Mouse (Mus musculus) forebrain, embryonic 13.5 days (tissue): ENCODE results near the gene Coq3. TPM values are rescaled to one million over a fixed set of nuclear protein-coding genes. Genes with fewer than 3 reads are reported as not detected.

Experiments
- ATAC-seq: fragments of 200-750 bp; cut with Nextera tagmentation; 2 replicates; pipeline ENCODE4 v1.8.0; 2017
- H3K27ac ChIP-seq: fragments of 300-500 bp; sonication (generic); 2 replicates; pipeline ENCODE4 v1.5.1; 2015; ENCODE audit warnings: inconsistent platforms, mild to moderate bottlenecking, moderate library complexity
- H3K27me3 ChIP-seq: fragments of 300-500 bp; sonication (generic); 2 replicates; pipeline ENCODE4 v1.6.1; 2015; ENCODE audit warnings: mild to moderate bottlenecking, inconsistent platforms
- H3K36me3 ChIP-seq: fragments of 300-500 bp; sonication (generic); 2 replicates; pipeline ENCODE4 v1.6.1; 2015; ENCODE audit warnings: mild to moderate bottlenecking, inconsistent platforms; ENCODE audit not compliant: poor library complexity, severe bottlenecking
- H3K4me1 ChIP-seq: fragments of 300-500 bp; sonication (generic); 2 replicates; pipeline ENCODE4 v1.6.1; 2015; ENCODE audit warnings: inconsistent platforms
- H3K4me2 ChIP-seq: fragments of 300-500 bp; sonication (generic); 2 replicates; pipeline ENCODE4 v1.6.1; 2015; ENCODE audit warnings: inconsistent platforms, mild to moderate bottlenecking, moderate library complexity
- H3K4me3 ChIP-seq: fragments of 300-500 bp; sonication (generic); 2 replicates; pipeline ENCODE4 v1.5.1; 2015; ENCODE audit warnings: mild to moderate bottlenecking, inconsistent platforms
- H3K9ac ChIP-seq: fragments of 300-500 bp; sonication (generic); 2 replicates; pipeline ENCODE4 v1.6.1; 2015; ENCODE audit warnings: mild to moderate bottlenecking, inconsistent platforms
- H3K9me3 ChIP-seq: fragments of 300-500 bp; sonication (generic); replicated peaks from 2 replicates; pipeline ENCODE4 v1.6.1; 2016; ENCODE audit warnings: inconsistent platforms
- WGBS: fragments of 180-500 bp; shearing (Covaris S2); methylation state at CpG from one replicate; pipeline ENCODE4 v1.1.7; 2015; 5-methylcytosine and 5-hydroxymethylcytosine counted together
- polyA plus RNA-seq: library from polyadenylated mRNA; unstranded; fragments of >200 nt; fragmentation: Nextera tagmentation; extraction: Ambion mirVana; gene quantifications from 2 replicates; pipeline ENCODE4 v1.2.1, GENCODE M21; 2015

Gene Coq3
- polyA plus RNA-seq, 1 experiment from 2014 or later, result 12.5 TPM

DNA sequence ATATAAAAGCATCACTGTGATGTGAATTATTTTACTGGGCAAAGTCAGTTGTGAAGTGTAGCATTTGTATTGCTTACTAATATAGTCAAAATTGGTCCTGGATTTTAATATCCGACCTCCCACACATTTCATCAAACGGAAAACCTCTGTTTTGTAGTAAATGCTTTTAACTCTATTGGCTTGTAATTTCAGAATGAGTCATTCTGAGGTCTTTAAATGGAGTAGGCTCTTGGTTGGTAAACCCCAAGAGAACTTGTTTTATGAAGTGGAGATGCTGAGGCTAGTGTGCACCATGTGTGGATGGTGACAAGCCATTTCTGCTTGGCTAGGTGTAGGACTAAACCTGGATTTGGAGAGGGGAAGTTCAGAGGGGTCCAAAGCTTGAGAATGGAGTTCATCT is 55.9 kb downstream of the Coq3 start:
- Histone ChIP-seq H3K27ac (no peak overlapping the region), H3K4me2 (no peak overlapping the region), H3K9me3 (no peaks in the 10 kb centered on the region), H3K4me3 (no peak overlapping the region), H3K36me3 (peaks cover 18% of the 10 kb centered on the region), H3K4me1 (peaks cover 23% of the 10 kb centered on the region), H3K27me3 (no peaks in the 10 kb centered on the region), H3K9ac (no peak overlapping the region)
- WGBS, result over 99% methylated on average over 2 of the region's 2 CpGs
- no peak for ATAC-seq

DNA sequence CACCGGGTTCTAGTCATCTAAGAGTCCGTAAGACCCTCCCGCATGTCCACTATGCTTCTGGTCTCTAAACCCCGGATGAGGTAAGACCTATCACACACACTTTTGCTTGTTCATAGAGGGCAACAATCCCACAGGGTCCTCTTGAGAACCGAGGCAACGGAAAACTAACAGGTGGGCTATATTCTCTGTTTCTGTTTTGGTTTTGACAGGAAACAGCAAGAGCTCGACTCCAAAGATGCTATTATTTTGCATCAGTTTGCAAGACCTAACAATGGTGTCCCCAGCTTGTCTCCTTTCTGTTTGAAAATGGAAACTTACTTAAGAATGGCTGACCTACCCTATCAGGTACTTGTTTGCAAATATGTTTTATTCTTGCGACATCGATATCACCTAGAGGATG is 57.0 kb downstream of the Coq3 start:
- no peaks in the 10 kb centered on the region for H3K27me3 ChIP-seq
- H3K36me3 ChIP-seq, result peaks cover 18% of the 10 kb centered on the region
- H3K9me3 ChIP-seq, result no peaks in the 10 kb centered on the region
- H3K4me1 ChIP-seq, result peaks cover 23% of the 10 kb centered on the region
- no peak overlapping the region for H3K9ac ChIP-seq
- H3K27ac ChIP-seq, result no peak overlapping the region
- H3K4me2 ChIP-seq, result no peak overlapping the region
- WGBS, result 95% methylated on average over 9 of the region's 9 CpGs
- no peak overlapping the region for H3K4me3 ChIP-seq
- no peak for ATAC-seq

DNA sequence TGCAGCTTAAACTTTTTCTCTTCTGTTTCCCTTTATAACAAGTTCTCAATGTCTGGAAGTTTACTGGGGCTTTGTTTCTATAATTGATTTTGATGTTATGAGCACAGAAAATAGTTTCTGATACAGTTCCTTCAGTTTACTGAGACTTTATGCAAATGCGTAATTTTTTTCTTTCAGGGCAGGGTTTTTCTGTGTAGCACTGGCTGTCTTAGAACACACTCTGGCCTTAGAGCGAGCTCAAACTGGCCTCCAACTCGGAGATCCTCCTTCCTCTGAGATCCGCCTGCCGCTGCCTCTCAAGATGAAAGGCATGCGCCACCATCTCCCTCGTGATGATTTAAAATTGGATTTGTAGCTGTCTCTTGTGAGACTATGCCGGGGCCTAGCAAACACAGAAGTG is 58.4 kb downstream of the Coq3 start:
- Histone ChIP-seq H3K9me3 (no peaks in the 10 kb centered on the region), H3K4me1 (peaks cover 15% of the 10 kb centered on the region), H3K4me2 (no peak overlapping the region), H3K36me3 (peaks cover 18% of the 10 kb centered on the region), H3K27ac (no peak overlapping the region), H3K4me3 (no peak overlapping the region), H3K27me3 (no peaks in the 10 kb centered on the region), H3K9ac (no peak overlapping the region)
- no peak for ATAC-seq
- WGBS, result 88% methylated on average over 8 of the region's 8 CpGs

DNA sequence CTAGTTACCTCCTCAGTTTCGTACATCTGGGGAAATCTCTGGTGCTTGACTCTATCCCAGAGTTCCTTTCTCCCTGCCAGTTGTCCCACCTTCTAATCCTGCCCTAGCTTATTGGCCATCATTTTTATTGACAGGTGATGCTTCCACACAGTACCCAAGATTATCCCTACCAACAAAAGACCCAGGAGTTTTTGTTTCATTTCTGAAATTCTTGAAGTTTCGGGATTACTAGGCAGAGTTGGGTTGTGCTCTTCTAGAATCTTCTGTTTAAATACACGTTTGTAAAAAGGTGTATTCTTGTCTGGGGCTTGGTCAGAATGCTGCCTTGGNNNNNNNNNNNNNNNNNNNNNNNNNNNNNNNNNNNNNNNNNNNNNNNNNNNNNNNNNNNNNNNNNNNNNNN is 65.2 kb downstream of the Coq3 start:
- no peaks in the 10 kb centered on the region for H3K4me1 ChIP-seq
- no peak overlapping the region for H3K27ac ChIP-seq
- WGBS, result 90% methylated on average over 3 of the region's 3 CpGs
- H3K9ac ChIP-seq, result no peak overlapping the region
- no peak overlapping the region for H3K4me2 ChIP-seq
- ATAC-seq, result no peak
- no peaks in the 10 kb centered on the region for H3K9me3 ChIP-seq
- H3K4me3 ChIP-seq, result no peak overlapping the region
- no peaks in the 10 kb centered on the region for H3K27me3 ChIP-seq
- H3K36me3 ChIP-seq, result peaks cover 43% of the 10 kb centered on the region

DNA sequence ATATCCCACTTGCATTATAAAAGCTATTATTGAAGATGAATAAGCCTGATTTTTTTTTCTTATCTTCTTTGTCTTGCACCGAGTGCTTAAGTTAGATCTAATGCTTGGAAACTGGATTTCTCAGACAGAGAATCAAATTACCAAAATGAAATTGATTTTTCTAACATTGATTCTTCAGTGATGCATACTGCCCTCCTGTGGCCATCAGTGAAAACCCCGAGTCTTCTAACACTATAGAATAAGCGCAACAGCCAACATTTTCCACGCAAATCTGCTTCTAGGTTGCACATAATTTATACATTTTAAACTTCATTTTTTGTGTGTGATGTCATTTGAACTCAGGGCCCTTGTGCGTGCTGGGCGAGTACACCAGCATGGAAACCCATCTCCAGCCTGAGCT is 72.0 kb downstream of the Coq3 start:
- Histone ChIP-seq H3K27me3 (no peaks in the 10 kb centered on the region), H3K36me3 (peaks cover 43% of the 10 kb centered on the region), H3K4me3 (no peak overlapping the region), H3K4me2 (no peak overlapping the region), H3K9ac (no peak overlapping the region), H3K27ac (no peak overlapping the region), H3K9me3 (no peaks in the 10 kb centered on the region), H3K4me1 (no peaks in the 10 kb centered on the region)
- 49% methylated on average over 6 of the region's 6 CpGs for WGBS
- peak; percentile 54 for ATAC-seq

DNA sequence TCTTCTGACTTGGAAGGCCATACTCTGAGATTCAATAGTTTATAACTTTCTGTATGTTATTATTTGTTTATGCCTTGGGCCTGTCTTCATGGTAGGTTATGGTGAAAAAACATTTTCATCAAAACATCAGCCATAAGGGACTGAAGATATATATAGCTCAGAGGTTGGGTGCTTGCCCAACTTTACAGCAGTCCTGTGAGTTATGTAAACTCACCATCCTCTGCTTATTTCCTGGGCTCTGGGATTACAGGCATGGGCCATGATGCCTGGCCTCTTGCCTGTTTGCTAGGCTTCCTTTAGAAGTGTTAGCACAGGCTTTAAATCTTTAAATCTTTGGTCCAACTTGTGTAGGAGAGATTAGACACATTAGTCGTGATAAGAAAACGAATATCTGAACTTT is 72.8 kb downstream of the Coq3 start:
- Histone ChIP-seq H3K4me3 (no peak overlapping the region), H3K9ac (no peak overlapping the region), H3K9me3 (no peaks in the 10 kb centered on the region), H3K27ac (no peak overlapping the region), H3K27me3 (no peaks in the 10 kb centered on the region), H3K4me1 (no peaks in the 10 kb centered on the region), H3K36me3 (peaks cover 41% of the 10 kb centered on the region), H3K4me2 (no peak overlapping the region)
- 85% methylated on average over 2 of the region's 2 CpGs for WGBS
- no peak for ATAC-seq

DNA sequence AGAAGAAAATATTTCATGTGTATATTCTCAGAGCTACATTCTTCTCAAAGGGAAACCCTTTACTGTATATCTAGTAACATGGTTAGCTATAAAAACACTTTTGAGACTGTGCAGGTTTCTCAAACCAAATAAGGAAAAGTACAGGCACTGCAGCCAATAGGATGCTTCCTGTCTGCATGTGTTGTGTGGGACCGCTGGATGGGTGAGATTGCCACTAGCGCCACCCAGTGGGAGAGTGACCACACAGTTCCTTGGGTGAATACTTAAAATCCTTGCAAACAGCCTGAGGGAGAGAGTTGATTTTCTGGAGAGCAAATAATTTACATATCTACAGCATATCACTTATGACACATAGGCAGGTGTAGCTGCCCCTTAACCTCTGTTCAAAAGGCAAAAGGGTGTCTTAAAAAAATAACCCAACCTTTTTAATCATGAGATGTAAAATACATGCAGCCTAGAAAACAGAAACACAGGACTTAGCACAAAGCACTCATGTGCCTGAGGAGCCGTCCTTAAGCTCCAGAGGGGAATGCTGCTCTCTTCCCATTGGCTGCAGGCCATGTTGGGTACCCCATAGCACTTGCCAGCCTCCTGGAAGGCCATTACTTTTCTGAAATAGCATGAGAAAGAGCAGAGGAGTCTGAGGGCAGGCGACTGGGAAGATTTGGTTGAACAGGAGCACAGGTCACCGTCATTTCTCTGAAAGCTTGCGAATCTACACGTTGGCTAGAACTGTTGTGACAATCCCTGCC is 78.3 kb downstream of the Coq3 start:
- no peaks in the 10 kb centered on the region for H3K27me3 ChIP-seq
- no peak overlapping the region for H3K9ac ChIP-seq
- H3K4me1 ChIP-seq, result no peaks in the 10 kb centered on the region
- H3K36me3 ChIP-seq, result peaks cover 54% of the 10 kb centered on the region
- no peak overlapping the region for H3K4me2 ChIP-seq
- no peak overlapping the region for H3K4me3 ChIP-seq
- H3K9me3 ChIP-seq, result no peaks in the 10 kb centered on the region
- 60% methylated on average over 7 of the region's 7 CpGs for WGBS
- peak; percentile 71; the same call in 1 of the 2 replicates for ATAC-seq
- H3K27ac ChIP-seq, result no peak overlapping the region

Other genes with a start within 250 kb of the Coq3 start
- 0.38 and 0.46 TPM in 2 replicates for gene Prdm13, start 193.7 kb upstream of the Coq3 start, polyA plus RNA-seq
- gene Ccnc, start 152.0 kb upstream of the Coq3 start, polyA plus RNA-seq, result 68.8 and 72.1 TPM in 2 replicates
- 9.0 and 9.8 TPM in 2 replicates for gene Usp45, start 112.5 kb upstream of the Coq3 start, polyA plus RNA-seq
- 18.1 and 18.4 TPM in 2 replicates for gene Tstd3, start 112.5 kb upstream of the Coq3 start, polyA plus RNA-seq
- 200 and 205 TPM in 2 replicates for gene Pnisr, start 32.1 kb upstream of the Coq3 start, polyA plus RNA-seq
- 14.5 and 15.2 TPM in 2 replicates for gene Faxc, start 51.7 kb downstream of the Coq3 start, polyA plus RNA-seq